Mouse (Mus musculus): ENCODE measurements around the gene Bmf.

DNA sequence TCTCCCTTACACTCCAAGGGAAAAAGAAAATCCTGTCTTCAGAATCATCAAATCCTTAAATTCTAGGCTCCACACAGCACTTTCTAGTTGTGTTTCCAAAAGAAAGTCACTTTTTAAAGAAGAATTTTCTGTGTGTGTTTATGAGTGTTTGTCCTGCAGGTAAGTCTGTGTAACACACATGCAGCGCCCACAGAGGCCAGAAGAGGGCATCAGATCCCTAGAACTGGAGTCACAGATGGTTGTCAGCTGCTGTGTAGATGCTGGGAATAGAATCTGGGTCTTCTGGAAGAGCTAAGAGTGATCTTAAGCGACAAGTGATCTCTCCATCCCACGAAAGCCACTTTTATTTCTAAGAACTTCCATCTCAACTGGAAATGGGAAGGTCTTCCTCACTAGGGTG, 61.7 kb downstream of the Bmf start:
- TF ChIP-seq CTCF (IDR thresholded peaks at IDR 0.05; ENCODE audit: extremely low read depth, insufficient read depth, low read length) (peak; percentile 26; the same call in 1 of the 2 replicates), POLR2A (IDR thresholded peaks at IDR 0.05; ENCODE audit: extremely low read depth, insufficient read depth, low read length) (no peak)
